Mouse (Mus musculus) MEL (cell line): ENCODE data around the gene Myzap.

Experiments
- MYB ChIP-seq: IDR thresholded peaks from 2 replicates; pipeline ENCODE4 v1.6.1; 2011; ENCODE audit warnings: mild to moderate bottlenecking, low read depth, low read length, improper control_type of control experiment
- POLR2A ChIP-seq, 2 experiments: IDR thresholded peaks; 2 replicates each; pipeline ENCODE4 v1.6.1; 2011 to 2012; ENCODE audit warnings: low read length in 2 of 2, mild to moderate bottlenecking in 2 of 2, control low read depth in 1 of 2, improper control_type of control experiment in 1 of 2, low read depth in 1 of 2, moderate library complexity in 1 of 2; ENCODE audit not compliant: control insufficient read depth in 1 of 2, insufficient read depth in 1 of 2, poor library complexity in 1 of 2
- RAD21 ChIP-seq: IDR thresholded peaks from 2 replicates; pipeline ENCODE4 v1.6.1; 2011; ENCODE audit warnings: mild to moderate bottlenecking, low read depth, low read length, improper control_type of control experiment
- USF1 ChIP-seq: IDR thresholded peaks from 2 replicates; pipeline ENCODE4 v1.6.1; 2014; ENCODE audit warnings: low read depth, mild to moderate bottlenecking, inconsistent platforms, low read length, improper control_type of control experiment, moderate library complexity

GRCm38 (mm10) chr9:71611876-71612275, 19.7 kb upstream of the Myzap start:
- TF ChIP-seq USF1 (no peak), RAD21 (no peak), MYB (no peak), POLR2A (IDR thresholded peaks at IDR 0.05; ENCODE audit: control insufficient read depth in 1 of 2, insufficient read depth in 1 of 2, low read depth in 1 of 2, low read length in 2 of 2, poor library complexity in 1 of 2) (no peak)
